Mouse (Mus musculus): ENCODE data around the gene Ccdc90b.

- TF ChIP-seq CTCF (IDR thresholded peaks at IDR 0.05; ENCODE audit: control insufficient read depth, insufficient read depth, low read length) = no peak
- no peak for TF ChIP-seq POLR2A (IDR thresholded peaks at IDR 0.05; ENCODE audit: borderline replicate concordance, control insufficient read depth, low read depth, low read length)
These were observed 29.0 kb downstream of the Ccdc90b start for GRCm38 (mm10) chr7:92589986-92590385.
